Mouse (Mus musculus): ENCODE results near the gene Cyp11a1.

Gene Cyp11a1

GRCm38 (mm10) chr9:58005753-58006461 lies at the start of gene Cyp11a1:
Gene Cyp11a1 (plus strand): TSS chr9:58006411.
- DNase-seq (ENCODE audit: low read depth, low spot score): peak; percentile 36

- no peak for DNase-seq (ENCODE audit: low read depth, low spot score)
Measured at GRCm38 (mm10) chr9:57956838-57957236, 49.4 kb upstream of the Cyp11a1 start.

DNA sequence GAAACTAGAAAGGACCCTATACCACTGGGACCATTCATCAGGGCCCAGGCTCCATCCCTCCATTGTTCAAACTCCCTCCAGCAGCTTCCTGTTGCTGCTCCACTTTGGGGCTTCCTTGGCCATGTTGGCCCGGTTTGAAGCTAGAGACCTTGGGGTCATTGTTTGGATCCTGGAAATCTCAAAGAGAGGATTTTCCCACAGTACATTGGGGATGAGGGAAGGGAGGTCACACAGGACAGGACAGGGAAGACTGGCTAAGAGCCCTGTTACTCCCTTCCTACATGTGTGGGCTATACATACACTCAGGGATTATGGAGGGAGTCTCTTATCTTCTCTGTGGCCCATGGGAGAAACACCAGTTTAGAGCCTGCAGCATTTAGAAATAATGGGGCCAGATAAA lies 47.6 kb upstream of the Cyp11a1 start:
- no peak for DNase-seq (ENCODE audit: low read depth, low spot score)

- no peak for DNase-seq (ENCODE audit: low read depth, low spot score)
Measured at GRCm38 (mm10) chr9:57959399-57959798, 46.8 kb upstream of the Cyp11a1 start.

DNA sequence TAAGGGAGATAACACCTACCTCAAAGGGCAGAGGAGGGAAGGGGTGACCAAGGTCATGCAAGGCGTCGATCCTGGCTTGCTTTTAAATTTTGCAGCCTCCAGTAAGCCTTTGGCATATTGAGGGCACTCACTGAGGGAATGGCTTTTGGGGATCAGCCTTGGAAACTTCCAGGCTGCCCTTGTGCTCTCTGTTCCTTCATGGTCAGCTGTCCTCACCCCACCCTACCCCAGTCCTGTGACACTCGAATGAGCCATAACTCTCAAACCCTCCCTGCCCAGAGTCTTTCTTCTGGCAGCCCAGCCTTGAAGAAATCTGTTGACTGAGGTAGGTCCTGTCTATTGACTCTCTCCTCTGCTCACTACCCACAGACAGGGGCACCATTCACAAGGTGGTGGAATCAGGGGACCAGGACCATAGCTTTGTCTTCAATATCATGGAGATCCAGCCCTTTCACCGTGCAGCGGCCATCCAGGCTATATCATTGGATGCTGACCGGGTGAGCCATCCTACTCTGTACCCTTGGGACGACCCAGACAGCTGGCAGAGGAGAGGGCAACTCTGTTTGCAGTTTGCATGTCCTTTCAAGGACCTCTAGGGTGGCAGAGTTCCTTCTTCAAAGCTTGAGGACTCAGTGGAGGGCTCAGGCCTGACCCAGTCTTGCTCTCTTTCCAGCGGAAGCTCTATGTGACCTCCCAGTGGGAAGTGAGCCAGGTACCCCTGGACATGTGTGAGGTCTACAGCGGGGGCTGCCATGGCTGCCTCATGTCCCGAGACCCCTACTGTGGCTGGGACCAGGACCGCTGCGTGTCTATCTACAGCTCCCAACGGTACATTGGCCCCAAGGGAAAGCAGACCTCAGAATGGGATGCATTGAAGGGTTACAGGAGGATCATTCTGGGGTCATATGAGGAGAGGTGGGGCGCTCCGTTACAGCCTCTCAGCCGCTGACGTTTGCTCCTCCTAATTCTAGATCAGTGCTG lies 46.0 kb upstream of the Cyp11a1 start:
- DNase-seq (ENCODE audit: low read depth, low spot score): no peak

GRCm38 (mm10) chr9:57961226-57961625 lies 45.0 kb upstream of the Cyp11a1 start:
- no peak for DNase-seq (ENCODE audit: low read depth, low spot score)

- no peak for DNase-seq (ENCODE audit: low read depth, low spot score)
Measured at GRCm38 (mm10) chr9:57961863-57962778, 44.1 kb upstream of the Cyp11a1 start.

DNA sequence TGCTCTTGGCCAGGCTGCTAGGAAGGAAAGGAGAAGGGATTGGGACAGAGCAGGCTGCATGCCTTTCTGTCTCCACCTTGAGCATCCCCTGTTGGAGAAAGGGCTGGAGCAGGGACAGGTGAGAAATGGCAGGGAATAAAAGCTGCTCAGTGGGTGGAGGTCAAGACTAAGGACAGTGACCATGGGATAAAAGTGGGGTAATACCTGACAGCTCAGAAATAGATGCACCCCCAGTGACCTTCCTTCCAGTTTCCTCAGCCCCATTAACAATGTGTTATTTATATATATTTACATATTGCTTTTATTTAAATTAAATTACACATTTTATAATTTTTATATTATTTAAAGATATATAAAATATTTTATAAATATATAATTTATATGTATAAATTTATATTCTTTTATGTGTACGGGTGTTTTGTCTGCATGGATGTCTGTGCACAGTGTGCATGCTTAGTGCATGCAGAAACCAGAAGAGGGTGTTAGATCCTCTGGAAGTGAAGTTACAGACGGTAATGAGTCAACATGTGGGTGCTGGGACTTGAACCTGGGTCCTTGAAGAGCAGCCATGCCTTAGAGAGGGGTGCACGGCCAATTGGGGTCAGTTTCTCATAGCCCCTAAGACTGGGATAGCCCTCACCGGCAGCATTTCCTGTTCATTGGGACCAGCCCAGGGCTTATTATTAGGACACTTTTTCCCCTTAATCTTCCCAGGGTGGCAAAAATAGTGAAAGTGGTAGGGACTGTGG lies 42.8 kb upstream of the Cyp11a1 start:
- no peak for DNase-seq (ENCODE audit: low read depth, low spot score)

- no peak for DNase-seq (ENCODE audit: low read depth, low spot score)
Measured at GRCm38 (mm10) chr9:57963998-57964395, 42.2 kb upstream of the Cyp11a1 start.

GRCm38 (mm10) chr9:57964528-57965250 lies 41.5 kb upstream of the Cyp11a1 start:
- DNase-seq (ENCODE audit: low read depth, low spot score): no peak

- DNase-seq (ENCODE audit: low read depth, low spot score): peak; percentile 74
Measured at GRCm38 (mm10) chr9:57965281-57966185, 40.7 kb upstream of the Cyp11a1 start.

- peak; percentile 87 for DNase-seq (ENCODE audit: low read depth, low spot score)
Measured at GRCm38 (mm10) chr9:57967237-57967960, 38.8 kb upstream of the Cyp11a1 start.

DNA sequence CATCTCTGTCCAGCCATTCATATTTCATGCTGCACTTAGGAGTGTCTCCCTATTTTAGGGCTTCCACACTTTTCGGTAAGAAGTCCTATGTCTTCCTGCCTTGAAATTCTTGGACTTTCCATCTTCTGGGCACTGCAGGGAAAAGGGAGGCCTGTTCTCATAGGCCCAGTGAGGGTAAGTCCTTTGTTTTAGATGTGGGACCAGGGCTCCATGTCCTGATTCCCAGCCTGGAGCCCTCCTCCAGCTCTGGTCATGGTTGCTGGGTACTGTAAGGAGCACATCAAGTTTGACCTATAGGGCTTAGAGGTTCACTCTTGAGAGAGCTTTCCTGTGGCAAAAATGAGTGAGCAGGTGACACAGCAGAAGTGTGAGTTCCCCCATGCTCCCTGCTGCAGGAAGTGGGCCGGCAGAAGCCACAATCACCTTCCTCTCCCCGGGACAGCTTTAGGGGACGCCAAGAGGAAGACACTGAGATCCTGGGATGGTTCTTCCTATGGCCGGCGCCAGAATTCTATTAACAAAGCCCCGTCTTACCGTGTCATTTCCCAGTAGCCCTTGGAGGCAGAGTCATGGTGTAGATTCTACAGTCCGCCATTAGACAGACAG lies 37.9 kb upstream of the Cyp11a1 start:
- DNase-seq (ENCODE audit: low read depth, low spot score): no peak

GRCm38 (mm10) chr9:57968783-57969542 lies 37.2 kb upstream of the Cyp11a1 start:
- DNase-seq (ENCODE audit: low read depth, low spot score): no peak

GRCm38 (mm10) chr9:57969736-57970495 lies 36.3 kb upstream of the Cyp11a1 start:
- no peak for DNase-seq (ENCODE audit: low read depth, low spot score)

- no peak for DNase-seq (ENCODE audit: low read depth, low spot score)
Measured at GRCm38 (mm10) chr9:57971413-57971812, 34.8 kb upstream of the Cyp11a1 start.

Measured in brain, adult 2 months (tissue).